Mouse (Mus musculus): ENCODE measurements at regions not wholly inside any gene's neighbourhood (a gene's known extent, or its start where the extent isn't known, plus 50 kb on each side); places are given as distances from the start of the nearest gene placed in this dataset.

DNA sequence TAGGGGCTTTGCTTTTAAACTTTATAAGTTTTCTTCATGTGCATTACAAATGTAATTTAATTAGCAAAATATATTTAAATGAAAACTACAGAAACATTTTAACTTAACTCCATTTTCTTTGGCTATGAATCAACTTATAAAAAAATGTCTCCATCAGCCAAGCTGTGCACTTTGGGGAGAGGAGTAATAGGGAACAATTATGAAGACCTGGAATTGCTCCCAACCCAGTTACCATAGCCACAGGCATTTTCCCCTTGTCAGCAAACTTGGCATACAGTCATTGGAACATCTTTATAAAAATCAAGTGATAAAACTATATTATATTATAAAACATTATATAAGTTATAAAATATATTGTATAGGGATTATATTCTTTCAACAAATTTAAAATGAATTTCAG lies 65.0 kb downstream of the Atxn7l3b start:
- Histone ChIP-seq H3K27me3 (no peaks in the 10 kb centered on the region), H3K27ac (no peak overlapping the region), H3K36me3 (no peaks in the 10 kb centered on the region), H3K9me3 (no peaks in the 10 kb centered on the region), H3K9ac (replicated peaks) (no peak overlapping the region), H3K4me3 (replicated peaks) (no peak overlapping the region), H3K4me1 (replicated peaks) (no peaks in the 10 kb centered on the region), H3K4me2 (replicated peaks) (no peak overlapping the region)
- ATAC-seq = no peak

DNA sequence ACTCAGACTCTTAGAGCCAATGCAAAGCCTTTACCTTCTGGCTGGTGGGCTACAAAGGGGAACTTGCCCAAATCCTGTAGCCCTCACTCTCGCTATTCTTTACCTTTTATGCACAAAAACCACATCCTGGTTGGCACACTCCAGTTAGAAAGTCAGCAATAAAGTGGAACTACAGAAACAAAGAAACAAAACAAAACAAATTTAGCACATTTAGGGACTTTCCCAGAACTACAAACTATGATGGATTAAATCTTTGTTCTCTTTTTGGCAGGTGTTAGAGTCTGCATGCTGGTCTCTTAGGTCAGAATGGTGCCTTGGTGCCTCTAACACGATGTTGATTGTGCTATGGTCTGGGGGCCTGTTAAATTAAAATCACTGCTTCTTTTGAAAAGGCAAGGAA lies 65.4 kb downstream of the Atxn7l3b start:
- no peak for ATAC-seq
- 60% methylated on average over 2 of the region's 2 CpGs for WGBS
- Histone ChIP-seq H3K27me3 (no peaks in the 10 kb centered on the region), H3K4me3 (replicated peaks) (no peak overlapping the region), H3K4me2 (replicated peaks) (no peak overlapping the region), H3K9ac (replicated peaks) (no peak overlapping the region), H3K36me3 (no peaks in the 10 kb centered on the region), H3K27ac (no peak overlapping the region), H3K4me1 (replicated peaks) (no peaks in the 10 kb centered on the region), H3K9me3 (no peaks in the 10 kb centered on the region)

DNA sequence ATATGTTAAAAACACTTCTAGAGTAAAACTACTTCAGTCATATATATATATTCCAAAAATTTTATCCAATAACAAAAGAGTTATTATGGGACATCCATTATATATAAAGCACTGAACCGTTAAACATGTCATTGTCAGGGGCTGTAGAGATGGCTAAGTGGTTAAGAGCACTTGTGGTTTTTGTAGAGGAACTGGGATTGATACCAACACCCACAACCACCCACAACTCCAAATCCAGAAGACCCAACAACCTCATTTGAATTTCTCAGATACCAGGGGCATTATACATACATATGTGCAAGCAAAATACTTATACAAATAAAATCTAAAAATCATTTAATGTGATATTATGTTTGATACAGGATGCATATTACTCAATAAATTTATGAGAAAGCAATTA lies 76.8 kb downstream of the Atxn7l3b start:
- no peak overlapping the region for H3K27ac ChIP-seq
- no peaks in the 10 kb centered on the region for H3K36me3 ChIP-seq
- no peaks in the 10 kb centered on the region for H3K9me3 ChIP-seq
- H3K27me3 ChIP-seq = no peaks in the 10 kb centered on the region
- H3K4me1 ChIP-seq (replicated peaks) = no peaks in the 10 kb centered on the region
- H3K9ac ChIP-seq (replicated peaks) = no peak overlapping the region
- H3K4me3 ChIP-seq (replicated peaks) = no peak overlapping the region
- WGBS = 92% methylated on average over 1 of the region's 1 CpGs
- H3K4me2 ChIP-seq (replicated peaks) = no peak overlapping the region
- ATAC-seq = no peak

DNA sequence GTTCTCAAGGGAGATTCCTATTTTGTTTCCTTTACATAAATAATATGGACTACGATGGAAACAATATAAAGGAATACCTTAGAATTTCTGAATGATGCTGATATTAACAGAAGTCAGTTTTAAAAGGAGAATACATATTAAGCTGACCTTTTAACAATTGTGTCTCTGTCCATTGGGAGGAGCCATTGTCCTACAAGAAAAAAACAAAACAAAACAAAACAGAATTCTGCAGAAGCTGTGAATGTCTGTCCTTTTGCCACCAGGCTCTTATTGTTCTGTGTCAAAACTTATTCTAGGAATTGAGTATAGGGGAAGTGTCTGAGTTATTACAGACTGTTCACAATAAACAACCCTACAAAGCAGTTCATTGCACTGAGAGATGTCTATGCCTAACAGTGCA lies 82.6 kb downstream of the Atxn7l3b start:
- no peak overlapping the region for H3K27ac ChIP-seq
- no peak overlapping the region for H3K4me2 ChIP-seq (replicated peaks)
- H3K4me1 ChIP-seq (replicated peaks) = no peaks in the 10 kb centered on the region
- no peaks in the 10 kb centered on the region for H3K36me3 ChIP-seq
- H3K27me3 ChIP-seq = no peaks in the 10 kb centered on the region
- WGBS = 79% methylated on average over 1 of the region's 1 CpGs
- H3K9me3 ChIP-seq = no peaks in the 10 kb centered on the region
- no peak for ATAC-seq
- H3K9ac ChIP-seq (replicated peaks) = no peak overlapping the region
- H3K4me3 ChIP-seq (replicated peaks) = no peak overlapping the region

DNA sequence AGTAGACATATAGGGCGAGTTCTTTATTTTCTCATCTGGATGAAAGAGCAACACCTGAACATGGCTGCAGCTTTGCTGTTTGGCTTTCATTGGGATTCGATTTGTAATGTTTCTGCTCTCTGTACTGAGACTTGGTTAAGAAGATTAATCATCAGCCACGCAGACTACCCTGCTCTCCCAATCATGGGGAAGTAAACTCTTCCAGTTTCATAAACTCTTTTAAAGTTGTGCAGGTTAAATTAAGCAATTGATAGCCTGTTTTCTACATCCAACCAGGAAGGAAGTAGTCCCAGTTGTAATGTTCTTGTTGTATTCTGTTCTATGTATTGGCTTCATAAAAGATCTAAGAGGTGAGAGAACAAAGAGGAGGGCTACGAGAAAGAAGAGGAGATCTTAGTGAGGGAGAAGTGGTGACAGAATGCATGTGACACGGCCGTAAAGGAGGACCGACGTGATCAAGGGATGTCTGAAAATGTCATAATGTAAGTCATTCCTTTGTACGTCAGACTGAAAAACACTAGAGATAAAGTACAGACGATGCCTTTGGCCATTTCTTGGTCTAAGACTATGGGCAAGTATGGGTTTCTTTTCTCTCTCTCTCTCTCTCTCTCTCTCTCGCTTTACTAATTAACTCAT lies 91.3 kb downstream of the Atxn7l3b start:
- H3K9me3 ChIP-seq = no peaks in the 10 kb centered on the region
- WGBS = 88% methylated on average over 11 of the region's 11 CpGs
- no peaks in the 10 kb centered on the region for H3K27me3 ChIP-seq
- H3K4me2 ChIP-seq (replicated peaks) = no peak overlapping the region
- no peak overlapping the region for H3K27ac ChIP-seq
- no peak overlapping the region for H3K4me3 ChIP-seq (replicated peaks)
- no peak overlapping the region for H3K9ac ChIP-seq (replicated peaks)
- H3K4me1 ChIP-seq (replicated peaks) = no peaks in the 10 kb centered on the region
- ATAC-seq = no peak
- H3K36me3 ChIP-seq = no peaks in the 10 kb centered on the region

DNA sequence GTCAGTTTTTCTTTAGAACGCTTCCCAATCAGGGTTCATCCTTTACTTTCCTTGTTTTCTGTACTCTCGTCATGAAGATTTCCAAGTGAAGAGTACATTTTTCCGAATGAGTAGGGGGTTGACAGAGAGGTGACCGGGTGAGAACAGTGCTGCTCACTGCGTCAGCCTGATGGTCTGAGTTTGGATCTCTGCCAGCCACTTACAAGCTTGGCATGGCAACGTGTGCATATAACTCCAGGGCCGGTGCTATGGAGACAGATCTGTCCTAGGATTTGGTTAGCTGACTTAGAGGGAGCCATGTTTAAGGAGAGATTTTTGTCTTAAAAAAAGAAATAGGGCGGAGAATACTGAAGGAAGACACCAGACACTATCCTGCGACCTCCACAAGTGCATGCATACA lies 92.8 kb downstream of the Atxn7l3b start:
- no peak overlapping the region for H3K4me3 ChIP-seq (replicated peaks)
- H3K27ac ChIP-seq = no peak overlapping the region
- H3K27me3 ChIP-seq = no peaks in the 10 kb centered on the region
- no peaks in the 10 kb centered on the region for H3K36me3 ChIP-seq
- no peak overlapping the region for H3K9ac ChIP-seq (replicated peaks)
- H3K4me2 ChIP-seq (replicated peaks) = no peak overlapping the region
- peak; percentile 65; the same call in 1 of the 2 replicates for ATAC-seq
- no peaks in the 10 kb centered on the region for H3K4me1 ChIP-seq (replicated peaks)
- WGBS = 79% methylated on average over 9 of the region's 9 CpGs
- H3K9me3 ChIP-seq = no peaks in the 10 kb centered on the region

DNA sequence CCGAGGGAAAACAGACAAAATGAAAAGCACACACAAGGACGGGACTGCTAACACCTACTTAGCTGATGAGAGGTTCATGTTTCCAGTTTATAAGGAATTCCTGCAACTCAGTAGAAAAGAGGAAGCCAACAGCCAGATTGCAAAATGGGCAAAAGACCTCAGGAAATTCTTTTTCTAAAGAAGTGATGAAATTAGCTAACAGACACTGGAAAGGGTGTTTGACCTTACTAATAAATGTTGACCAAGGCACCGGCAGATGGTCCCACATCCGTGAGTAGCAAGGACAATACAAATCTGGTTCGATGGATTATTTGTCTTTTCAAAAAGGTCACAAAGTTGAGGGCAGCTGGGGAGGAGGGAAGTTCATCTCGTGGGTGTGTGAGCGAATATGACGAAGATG lies 93.3 kb downstream of the Atxn7l3b start:
- Histone ChIP-seq H3K4me3 (replicated peaks) (no peak overlapping the region), H3K36me3 (no peaks in the 10 kb centered on the region), H3K27ac (no peak overlapping the region), H3K4me1 (replicated peaks) (no peaks in the 10 kb centered on the region), H3K27me3 (no peaks in the 10 kb centered on the region), H3K9ac (replicated peaks) (no peak overlapping the region), H3K9me3 (no peaks in the 10 kb centered on the region), H3K4me2 (replicated peaks) (no peak overlapping the region)
- WGBS = 76% methylated on average over 8 of the region's 8 CpGs
- ATAC-seq = no peak

DNA sequence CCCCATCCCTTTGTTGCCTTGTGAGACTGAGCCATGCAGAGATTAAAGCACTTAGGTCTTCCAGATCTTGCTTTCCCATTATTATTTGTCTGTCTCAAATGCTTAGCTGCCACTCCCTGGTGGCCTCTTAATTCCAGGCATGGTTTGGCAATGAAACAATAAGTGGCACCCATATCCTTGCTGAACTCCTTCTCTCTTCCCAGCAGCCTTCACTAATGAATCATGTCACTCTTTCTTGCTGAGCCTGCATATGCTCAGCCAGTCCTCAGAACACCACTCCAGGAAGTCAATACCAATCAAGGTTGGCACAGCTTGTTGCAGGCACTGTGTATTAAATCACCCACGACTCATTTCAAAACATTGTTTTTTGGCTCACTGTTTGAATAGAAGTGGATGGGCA lies 118.6 kb downstream of the Atxn7l3b start:
- Histone ChIP-seq H3K4me3 (replicated peaks) (no peak overlapping the region), H3K27ac (no peak overlapping the region), H3K4me2 (replicated peaks) (no peak overlapping the region), H3K27me3 (no peaks in the 10 kb centered on the region), H3K4me1 (replicated peaks) (no peaks in the 10 kb centered on the region), H3K9ac (replicated peaks) (no peak overlapping the region), H3K36me3 (no peaks in the 10 kb centered on the region), H3K9me3 (no peaks in the 10 kb centered on the region)
- WGBS = 11% methylated on average over 1 of the region's 1 CpGs
- 0 out of 2 replicates have a peak, but pooled peaks have one; percentile 34 for ATAC-seq

DNA sequence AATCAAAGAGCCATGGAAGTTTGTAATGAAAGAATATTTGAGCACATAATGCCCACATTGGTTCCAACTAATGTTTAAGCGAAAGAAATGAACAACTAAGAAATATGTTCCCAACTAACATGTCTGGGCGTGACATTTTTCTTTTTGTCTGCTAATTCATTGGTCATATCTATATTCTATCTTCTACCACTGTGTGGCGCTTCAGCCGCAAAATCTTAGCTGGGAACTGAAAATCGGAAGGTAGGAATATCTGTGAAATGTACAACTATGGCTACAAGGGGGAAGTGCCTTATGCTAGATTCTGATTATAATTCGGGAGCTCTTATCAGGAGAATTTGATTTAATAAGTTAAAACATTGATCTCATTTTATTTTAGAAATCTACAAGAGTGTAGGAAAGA lies 125.2 kb downstream of the Atxn7l3b start:
- Histone ChIP-seq H3K4me3 (replicated peaks) (no peak overlapping the region), H3K9me3 (no peaks in the 10 kb centered on the region), H3K4me2 (replicated peaks) (no peak overlapping the region), H3K36me3 (no peaks in the 10 kb centered on the region), H3K9ac (replicated peaks) (no peak overlapping the region), H3K4me1 (replicated peaks) (peaks cover 4% of the 10 kb centered on the region), H3K27ac (no peak overlapping the region), H3K27me3 (peaks cover 4% of the 10 kb centered on the region; the same call in 1 of the 2 replicates)
- 49% methylated on average over 6 of the region's 6 CpGs for WGBS
- no peak for ATAC-seq

DNA sequence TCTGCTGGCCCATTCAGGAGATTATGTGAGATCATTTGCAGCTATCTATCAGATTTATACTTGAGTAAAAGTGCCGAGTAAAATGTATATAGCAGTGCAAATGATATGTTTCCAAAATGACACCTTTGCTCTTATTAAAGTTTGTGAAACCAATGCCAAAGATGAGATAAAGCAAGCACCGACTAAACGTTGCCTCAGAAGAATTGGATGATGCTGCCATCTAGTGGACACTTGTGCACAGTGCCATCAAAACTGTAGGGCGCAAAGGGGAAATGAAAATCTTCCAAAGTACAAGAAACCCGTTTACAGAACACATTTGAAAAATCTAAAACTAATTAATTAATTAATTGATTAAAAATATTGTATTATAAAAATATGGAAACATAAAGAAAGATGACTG lies 127.2 kb downstream of the Atxn7l3b start:
- Histone ChIP-seq H3K36me3 (no peaks in the 10 kb centered on the region), H3K27ac (no peak overlapping the region), H3K4me2 (replicated peaks) (no peak overlapping the region), H3K9me3 (no peaks in the 10 kb centered on the region), H3K27me3 (peaks cover 4% of the 10 kb centered on the region; the same call in 1 of the 2 replicates), H3K4me1 (replicated peaks) (peaks cover 12% of the 10 kb centered on the region), H3K4me3 (replicated peaks) (no peak overlapping the region), H3K9ac (replicated peaks) (no peak overlapping the region)
- WGBS = 8% methylated on average over 5 of the region's 5 CpGs
- 0 out of 2 replicates have a peak, but pooled peaks have one; percentile 55 for ATAC-seq

DNA sequence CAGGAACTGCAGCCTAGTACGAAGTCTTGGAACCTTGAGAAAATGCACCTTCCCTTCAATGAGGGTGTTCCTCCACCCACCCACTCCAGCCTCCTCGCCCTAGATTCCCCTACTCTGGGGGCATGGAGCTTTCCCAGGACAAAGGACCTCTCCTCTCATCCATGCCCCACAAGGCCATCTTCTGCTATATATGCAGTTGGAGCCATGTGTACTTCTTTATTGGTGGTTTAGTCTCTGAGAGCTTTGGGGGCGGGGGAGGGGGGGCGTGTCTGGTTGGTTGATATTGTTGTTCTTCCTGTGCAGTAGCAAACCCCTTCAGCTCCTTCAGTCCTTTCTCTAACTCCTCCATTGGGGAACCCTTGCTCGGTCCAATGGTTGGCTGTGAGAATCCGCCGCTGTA lies 130.2 kb downstream of the Atxn7l3b start:
- peak; percentile 43; the same call in 1 of the 2 replicates for ATAC-seq
- Histone ChIP-seq H3K36me3 (no peaks in the 10 kb centered on the region), H3K27me3 (peaks cover 4% of the 10 kb centered on the region; the same call in 1 of the 2 replicates), H3K4me3 (replicated peaks) (no peak overlapping the region), H3K9ac (replicated peaks) (no peak overlapping the region), H3K9me3 (no peaks in the 10 kb centered on the region), H3K4me1 (replicated peaks) (peaks cover 12% of the 10 kb centered on the region), H3K4me2 (replicated peaks) (no peak overlapping the region), H3K27ac (peak overlapping the region; percentile 45; the same call in 1 of the 2 replicates)
- WGBS = 20% methylated on average over 7 of the region's 7 CpGs

DNA sequence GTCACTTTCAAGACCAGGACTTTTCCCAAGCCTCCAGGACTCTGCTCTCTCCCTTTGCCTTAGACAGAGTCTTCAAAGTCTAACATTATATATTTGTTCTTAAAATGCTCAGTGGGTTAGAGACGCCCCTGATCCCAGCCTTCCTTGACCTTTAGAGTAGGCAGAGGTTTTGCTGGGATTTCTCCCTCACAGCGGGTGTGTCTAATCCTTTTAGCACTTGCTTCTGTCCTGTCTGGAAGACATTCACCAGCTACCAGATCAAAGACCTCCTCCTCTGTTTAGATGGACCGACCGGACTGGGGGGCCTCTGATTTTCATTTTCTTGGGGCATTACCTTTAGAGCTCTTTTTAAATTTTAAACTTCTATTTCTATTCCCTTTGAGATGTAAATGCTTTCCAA lies 130.7 kb downstream of the Atxn7l3b start:
- H3K4me3 ChIP-seq (replicated peaks) = no peak overlapping the region
- no peak overlapping the region for H3K9ac ChIP-seq (replicated peaks)
- peaks cover 4% of the 10 kb centered on the region; the same call in 1 of the 2 replicates for H3K27me3 ChIP-seq
- H3K27ac ChIP-seq = no peak overlapping the region
- no peaks in the 10 kb centered on the region for H3K36me3 ChIP-seq
- WGBS = 3% methylated on average over 4 of the region's 4 CpGs
- H3K4me2 ChIP-seq (replicated peaks) = no peak overlapping the region
- no peaks in the 10 kb centered on the region for H3K9me3 ChIP-seq
- ATAC-seq = peak; percentile 46; the same call in 1 of the 2 replicates
- H3K4me1 ChIP-seq (replicated peaks) = peaks cover 12% of the 10 kb centered on the region

DNA sequence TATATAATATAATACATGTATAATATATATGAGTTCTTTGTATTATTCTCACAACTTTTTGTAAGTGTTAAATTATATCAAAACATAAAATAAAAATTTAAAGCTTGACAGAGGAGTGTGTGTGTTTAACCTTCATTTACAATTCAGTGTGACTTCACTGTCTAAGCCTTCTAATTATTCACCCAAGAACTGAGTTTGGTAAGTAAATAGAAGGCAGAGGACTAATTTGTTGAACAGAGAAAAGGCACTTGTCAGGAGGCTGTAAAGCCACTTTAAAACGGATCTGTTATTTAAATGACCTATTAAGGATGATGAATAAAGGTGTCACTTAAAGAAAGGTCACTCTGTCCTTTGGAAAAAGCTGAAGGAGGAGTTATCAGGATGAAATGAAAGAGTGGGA lies 132.9 kb downstream of the Atxn7l3b start:
- no peak overlapping the region for H3K9ac ChIP-seq (replicated peaks)
- H3K27ac ChIP-seq = no peak overlapping the region
- peaks cover 12% of the 10 kb centered on the region for H3K4me1 ChIP-seq (replicated peaks)
- ATAC-seq = no peak
- no peaks in the 10 kb centered on the region for H3K27me3 ChIP-seq
- WGBS = 0% methylated on average over 1 of the region's 1 CpGs
- H3K4me2 ChIP-seq (replicated peaks) = no peak overlapping the region
- H3K9me3 ChIP-seq = no peaks in the 10 kb centered on the region
- no peak overlapping the region for H3K4me3 ChIP-seq (replicated peaks)
- no peaks in the 10 kb centered on the region for H3K36me3 ChIP-seq
